Mouse (Mus musculus) neutrophil, adult 5-6 weeks (primary cell): ENCODE results near the gene Tmem98. TPM values are rescaled to one million over a fixed set of nuclear protein-coding genes. Genes with fewer than 3 reads are reported as not detected.

Experiments used
- ATAC-seq: fragments of 151-379, 151-347 bp; 2 replicates; pipeline ENCODE4 v1.8.0; 2017; ENCODE audit warnings: mild to moderate bottlenecking, moderate TSS enrichment; ENCODE audit not compliant: insufficient number of reproducible peaks, poor library complexity, low FRiP score, severe bottlenecking; ENCODE audit errors: extremely low read depth
- total RNA-seq: library from RNA; stranded (forward); fragments of 200-1000 nt; gene quantifications from 2 replicates; pipeline ENCODE4 v1.2.3, GENCODE M21; 2017

Gene Tmem98
- total RNA-seq, 1 experiment from 2014 or later = not detected

GRCm38 (mm10) chr11:80789647-80790240, 20.2 kb upstream of the Tmem98 start:
- no peak for ATAC-seq

- no peak for ATAC-seq
Observed at GRCm38 (mm10) chr11:80790413-80790812, 19.6 kb upstream of the Tmem98 start.

- peak; percentile 69; the same call in 1 of the 2 replicates for ATAC-seq
Observed at GRCm38 (mm10) chr11:80791677-80792432, 18.1 kb upstream of the Tmem98 start.

GRCm38 (mm10) chr11:80793386-80793785, 16.6 kb upstream of the Tmem98 start:
- no peak for ATAC-seq

- ATAC-seq = no peak
Observed at GRCm38 (mm10) chr11:80794290-80794689, 15.7 kb upstream of the Tmem98 start.

- no peak for ATAC-seq
Observed at GRCm38 (mm10) chr11:80795431-80795830, 14.5 kb upstream of the Tmem98 start.

GRCm38 (mm10) chr11:80799979-80800378, 10.0 kb upstream of the Tmem98 start:
- ATAC-seq = peak; percentile 62; the same call in 1 of the 2 replicates

- no peak for ATAC-seq
Observed at GRCm38 (mm10) chr11:80802706-80803105, 7.3 kb upstream of the Tmem98 start.

GRCm38 (mm10) chr11:80808551-80809070, 1.4 kb upstream of the Tmem98 start:
- ATAC-seq = no peak

- no peak for ATAC-seq
Observed at GRCm38 (mm10) chr11:80809666-80809992, 346 bp upstream of the Tmem98 start.

GRCm38 (mm10) chr11:80811156-80811555, 1.2 kb downstream of the Tmem98 start:
- no peak for ATAC-seq

- no peak for ATAC-seq
Observed at GRCm38 (mm10) chr11:80815354-80815753, 5.4 kb downstream of the Tmem98 start.

- 0 out of 2 replicates have a peak, but pooled peaks have one; percentile 16 for ATAC-seq
Observed at GRCm38 (mm10) chr11:80818060-80818697, 8.2 kb downstream of the Tmem98 start.

- ATAC-seq = no peak
Observed at GRCm38 (mm10) chr11:80820085-80820484, 10.1 kb downstream of the Tmem98 start.

GRCm38 (mm10) chr11:80821296-80821695, 11.3 kb downstream of the Tmem98 start:
- ATAC-seq = no peak

GRCm38 (mm10) chr11:80821794-80822193, 11.8 kb downstream of the Tmem98 start:
- ATAC-seq = no peak

- no peak for ATAC-seq
Observed at GRCm38 (mm10) chr11:80835395-80835794, 25.4 kb downstream of the Tmem98 start.

GRCm38 (mm10) chr11:80835841-80836240, 25.9 kb downstream of the Tmem98 start:
- ATAC-seq = no peak

- no peak for ATAC-seq
Observed at GRCm38 (mm10) chr11:80838724-80839123, 28.7 kb downstream of the Tmem98 start.

GRCm38 (mm10) chr11:80843435-80843834, 33.5 kb downstream of the Tmem98 start:
- no peak for ATAC-seq
